Mouse (Mus musculus): Measurements from ENCODE around the gene Zswim4.

Zswim4 gene

DNA sequence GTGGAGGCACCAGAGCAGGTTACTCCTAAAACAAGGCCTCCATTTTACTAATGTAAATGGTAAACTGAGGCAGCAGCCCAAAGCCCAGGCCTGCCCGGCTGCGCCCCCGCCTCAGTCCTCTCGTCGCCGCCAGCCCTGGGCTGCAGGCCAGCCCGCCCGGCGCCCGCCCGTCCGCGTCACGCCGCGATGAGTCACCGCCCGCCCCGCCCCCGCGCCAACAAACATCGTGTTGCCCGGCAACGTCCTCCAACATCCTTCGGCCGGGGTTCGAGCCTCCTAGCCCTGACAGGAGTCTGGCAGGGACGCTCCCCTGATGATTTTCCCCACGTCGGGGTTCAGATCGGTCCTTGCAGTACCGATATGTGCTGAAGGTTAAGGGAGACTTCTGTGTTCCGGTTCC is 44.3 kb downstream of the Zswim4 start:
- TF ChIP-seq CTCF (conservative IDR thresholded peaks at IDR 0.05; ENCODE audit: low read length) (no peak), NANOG (IDR thresholded peaks at IDR 0.05; ENCODE audit: borderline replicate concordance, low read length) (no peak), POU5F1 (IDR thresholded peaks at IDR 0.05; ENCODE audit: borderline replicate concordance, low read length) (peak; percentile 57; the same call in 1 of the 2 replicates)
- no peaks in the 10 kb centered on the region for H3K27me3 ChIP-seq (ENCODE audit: insufficient read depth, low read length)
- no peaks in the 10 kb centered on the region for H3K9me3 ChIP-seq (ENCODE audit: low read length)
- peak overlapping the region; percentile 78 for H3K4me3 ChIP-seq (replicated peaks; ENCODE audit: low read length)
- H3K4me1 ChIP-seq (replicated peaks; ENCODE audit: low read depth, low read length) = peaks cover 79% of the 10 kb centered on the region
- H3K36me3 ChIP-seq (ENCODE audit: insufficient read depth, low read length) = no peaks in the 10 kb centered on the region

DNA sequence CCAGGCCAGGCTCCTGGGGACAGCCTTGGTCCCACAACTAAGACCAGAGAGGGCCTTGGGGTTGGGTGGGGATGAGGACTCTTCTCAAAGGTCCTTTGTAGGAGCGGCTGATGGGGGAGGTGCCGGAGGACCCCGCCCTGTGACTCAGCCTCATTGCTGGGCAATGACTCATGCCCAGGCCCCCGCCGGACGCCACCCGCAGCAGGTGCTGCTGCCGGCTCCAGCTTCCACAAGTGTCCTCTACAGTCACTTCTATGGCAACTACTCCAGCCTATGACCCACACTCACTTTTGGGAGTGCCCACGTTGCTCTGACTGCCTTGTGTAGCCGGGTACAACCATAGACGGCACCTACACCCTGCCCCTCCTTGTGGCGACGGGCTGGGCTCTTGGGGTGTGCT is 44.8 kb downstream of the Zswim4 start:
- H3K36me3 ChIP-seq (ENCODE audit: insufficient read depth, low read length) = no peaks in the 10 kb centered on the region
- peaks cover 83% of the 10 kb centered on the region for H3K4me1 ChIP-seq (replicated peaks; ENCODE audit: low read depth, low read length)
- H3K27me3 ChIP-seq (ENCODE audit: insufficient read depth, low read length) = no peaks in the 10 kb centered on the region
- no peaks in the 10 kb centered on the region for H3K9me3 ChIP-seq (ENCODE audit: low read length)
- peak overlapping the region; percentile 78 for H3K4me3 ChIP-seq (replicated peaks; ENCODE audit: low read length)
- TF ChIP-seq NANOG (IDR thresholded peaks at IDR 0.05; ENCODE audit: borderline replicate concordance, low read length) (no peak), CTCF (conservative IDR thresholded peaks at IDR 0.05; ENCODE audit: low read length) (no peak), POU5F1 (IDR thresholded peaks at IDR 0.05; ENCODE audit: borderline replicate concordance, low read length) (no peak)

DNA sequence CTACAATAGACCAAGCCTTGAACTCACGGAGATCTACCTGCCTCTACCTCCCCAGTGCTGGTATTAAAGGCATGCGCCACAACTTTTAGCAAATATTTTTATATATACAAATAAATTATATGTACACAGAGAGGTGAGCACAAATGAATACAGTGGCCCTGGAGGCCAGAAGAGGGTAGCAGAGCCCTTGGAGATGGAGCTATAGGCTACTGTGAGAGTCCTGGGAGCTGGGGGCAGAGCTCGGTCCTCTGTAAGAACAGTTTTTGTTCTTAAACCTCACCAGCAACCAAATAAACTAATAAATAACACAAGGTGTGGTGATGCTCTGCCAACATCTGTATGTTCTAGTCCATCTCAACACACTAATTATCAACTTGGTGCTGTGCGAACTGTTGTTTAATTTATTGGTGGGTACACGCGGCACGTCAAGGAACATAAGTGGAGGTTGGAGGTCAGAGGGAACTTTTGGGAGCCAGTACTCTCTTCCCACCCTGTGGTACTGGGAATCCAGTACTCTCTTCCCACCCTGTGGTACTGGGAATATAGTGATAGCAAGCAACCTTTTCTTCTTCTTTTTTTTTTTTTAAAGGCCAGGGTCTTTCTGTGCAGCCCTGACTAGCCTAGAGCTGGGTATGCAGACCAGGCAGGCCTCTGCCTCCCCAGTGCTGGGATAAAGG is 46.5 kb downstream of the Zswim4 start:
- TF ChIP-seq NANOG (IDR thresholded peaks at IDR 0.05; ENCODE audit: borderline replicate concordance, low read length) = no peak
- peak; percentile 40 for TF ChIP-seq CTCF (conservative IDR thresholded peaks at IDR 0.05; ENCODE audit: low read length)
- TF ChIP-seq POU5F1 (IDR thresholded peaks at IDR 0.05; ENCODE audit: borderline replicate concordance, low read length) = no peak
- no peaks in the 10 kb centered on the region for H3K9me3 ChIP-seq (ENCODE audit: low read length)
- H3K4me3 ChIP-seq (replicated peaks; ENCODE audit: low read length) = peak overlapping the region; percentile 68
- H3K27me3 ChIP-seq (ENCODE audit: insufficient read depth, low read length) = no peaks in the 10 kb centered on the region
- H3K4me1 ChIP-seq (replicated peaks; ENCODE audit: low read depth, low read length) = peaks cover 80% of the 10 kb centered on the region
- H3K36me3 ChIP-seq (ENCODE audit: insufficient read depth, low read length) = no peaks in the 10 kb centered on the region

DNA sequence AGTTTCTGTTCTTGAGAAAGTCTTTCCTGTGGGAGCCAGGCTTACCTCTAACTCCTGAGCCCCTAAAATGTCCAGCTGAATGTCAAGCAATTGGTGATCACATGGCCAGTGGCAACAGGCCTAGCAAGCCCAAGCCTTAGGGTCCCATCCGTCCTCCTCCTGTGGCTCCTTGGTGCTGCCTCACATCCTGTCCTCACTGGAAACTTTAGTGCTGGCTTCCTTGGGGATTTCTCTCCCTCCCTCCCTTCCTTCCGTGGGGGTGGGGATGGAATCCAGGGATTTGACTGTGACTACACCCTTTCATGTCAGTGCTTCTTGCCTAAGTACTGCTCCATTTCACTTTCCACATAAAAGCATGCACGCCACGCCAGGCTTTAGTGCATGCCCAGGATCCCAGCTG is 47.3 kb downstream of the Zswim4 start:
- H3K9me3 ChIP-seq (ENCODE audit: low read length) = no peaks in the 10 kb centered on the region
- no peaks in the 10 kb centered on the region for H3K27me3 ChIP-seq (ENCODE audit: insufficient read depth, low read length)
- peak overlapping the region; percentile 68 for H3K4me3 ChIP-seq (replicated peaks; ENCODE audit: low read length)
- no peaks in the 10 kb centered on the region for H3K36me3 ChIP-seq (ENCODE audit: insufficient read depth, low read length)
- peaks cover 81% of the 10 kb centered on the region for H3K4me1 ChIP-seq (replicated peaks; ENCODE audit: low read depth, low read length)
- TF ChIP-seq POU5F1 (IDR thresholded peaks at IDR 0.05; ENCODE audit: borderline replicate concordance, low read length) (no peak), CTCF (conservative IDR thresholded peaks at IDR 0.05; ENCODE audit: low read length) (no peak), NANOG (IDR thresholded peaks at IDR 0.05; ENCODE audit: borderline replicate concordance, low read length) (no peak)

DNA sequence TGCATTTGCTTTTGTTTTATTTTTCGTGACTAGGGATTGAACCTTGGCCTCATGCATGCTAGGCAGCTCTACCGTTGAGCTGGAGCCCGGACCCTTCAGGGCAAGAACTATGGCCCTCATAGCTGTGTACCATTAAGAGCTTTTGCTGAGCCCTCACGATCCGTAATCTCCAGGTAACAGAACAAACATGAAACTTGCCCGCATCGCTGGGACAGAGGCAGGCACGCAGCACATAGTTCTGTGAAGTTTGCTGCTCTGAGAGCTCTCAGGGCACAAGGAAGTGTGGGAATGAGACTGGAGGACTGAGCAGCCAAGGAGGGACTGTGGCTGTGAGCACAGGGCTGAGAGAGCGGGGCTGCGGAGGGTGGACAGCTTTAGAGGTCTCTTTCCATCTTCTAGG is 48.2 kb downstream of the Zswim4 start:
- no peaks in the 10 kb centered on the region for H3K36me3 ChIP-seq (ENCODE audit: insufficient read depth, low read length)
- H3K4me1 ChIP-seq (replicated peaks; ENCODE audit: low read depth, low read length) = peaks cover 80% of the 10 kb centered on the region
- no peaks in the 10 kb centered on the region for H3K9me3 ChIP-seq (ENCODE audit: low read length)
- no peak for TF ChIP-seq NANOG (IDR thresholded peaks at IDR 0.05; ENCODE audit: borderline replicate concordance, low read length)
- no peak for TF ChIP-seq CTCF (conservative IDR thresholded peaks at IDR 0.05; ENCODE audit: low read length)
- TF ChIP-seq POU5F1 (IDR thresholded peaks at IDR 0.05; ENCODE audit: borderline replicate concordance, low read length) = no peak
- no peaks in the 10 kb centered on the region for H3K27me3 ChIP-seq (ENCODE audit: insufficient read depth, low read length)
- H3K4me3 ChIP-seq (replicated peaks; ENCODE audit: low read length) = peak overlapping the region; percentile 68

DNA sequence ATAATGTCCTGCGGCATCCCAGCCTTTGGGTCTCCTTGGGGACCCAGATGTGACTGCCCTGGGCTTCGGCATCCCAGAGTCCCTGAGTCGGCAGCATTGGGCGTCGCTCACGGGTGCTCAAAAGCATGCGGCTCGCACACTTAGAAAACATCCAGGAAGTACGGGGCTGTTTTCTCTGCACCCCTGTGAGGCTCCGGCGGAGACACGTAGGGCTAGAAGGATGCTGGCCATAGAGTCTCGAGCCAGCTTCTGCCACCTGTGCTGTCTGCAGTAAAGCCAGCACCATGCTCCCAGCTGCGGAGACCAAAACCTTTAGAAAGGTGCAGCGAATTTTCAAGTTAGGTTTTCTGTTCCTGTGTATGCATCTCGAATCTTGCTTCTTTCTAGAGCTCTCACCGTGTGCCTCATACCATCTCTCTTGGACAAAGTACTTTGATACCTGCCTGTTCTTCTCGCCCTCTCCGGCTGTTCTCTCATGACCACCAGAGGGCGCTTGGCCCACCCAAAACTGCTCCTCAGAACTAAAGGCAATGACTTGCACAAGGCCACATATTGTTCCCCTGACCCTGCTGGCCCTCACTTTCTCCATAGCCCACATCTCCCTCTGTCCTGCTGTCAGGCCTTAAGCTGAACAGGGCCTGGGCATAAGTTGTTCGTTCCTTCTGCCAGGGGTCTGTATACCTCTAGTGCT is 49.6 kb downstream of the Zswim4 start:
- no peaks in the 10 kb centered on the region for H3K27me3 ChIP-seq (ENCODE audit: insufficient read depth, low read length)
- H3K9me3 ChIP-seq (ENCODE audit: low read length) = no peaks in the 10 kb centered on the region
- H3K4me1 ChIP-seq (replicated peaks; ENCODE audit: low read depth, low read length) = peaks cover 79% of the 10 kb centered on the region
- peak; percentile 62 for TF ChIP-seq CTCF (conservative IDR thresholded peaks at IDR 0.05; ENCODE audit: low read length)
- no peak for TF ChIP-seq NANOG (IDR thresholded peaks at IDR 0.05; ENCODE audit: borderline replicate concordance, low read length)
- H3K36me3 ChIP-seq (ENCODE audit: insufficient read depth, low read length) = peaks cover 8% of the 10 kb centered on the region
- H3K4me3 ChIP-seq (replicated peaks; ENCODE audit: low read length) = peak overlapping the region; percentile 77

DNA sequence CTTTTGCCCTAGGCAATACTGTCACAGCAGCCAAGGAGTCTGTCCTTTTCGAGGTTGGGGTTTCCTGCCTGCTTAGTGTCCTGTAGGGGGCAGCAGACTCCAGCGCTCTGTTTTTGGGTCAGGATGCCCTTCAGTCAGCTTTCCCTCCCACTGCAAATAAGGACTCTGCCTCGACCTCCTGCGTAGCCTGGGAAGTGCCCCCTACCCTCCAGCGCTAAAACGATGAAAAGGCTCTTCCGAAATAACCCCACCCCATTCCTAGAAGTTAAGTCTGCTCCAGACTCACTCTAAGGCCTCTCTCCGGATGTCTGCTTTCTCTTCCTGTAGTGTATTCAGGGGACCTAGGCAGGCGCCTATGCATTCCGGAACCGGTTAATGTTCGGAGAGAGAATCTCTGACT is 50.3 kb downstream of the Zswim4 start:
- Histone ChIP-seq H3K4me1 (replicated peaks; ENCODE audit: low read depth, low read length) (peaks cover 80% of the 10 kb centered on the region), H3K4me3 (replicated peaks; ENCODE audit: low read length) (peak overlapping the region; percentile 77), H3K9me3 (ENCODE audit: low read length) (no peaks in the 10 kb centered on the region), H3K27me3 (ENCODE audit: insufficient read depth, low read length) (no peaks in the 10 kb centered on the region), H3K36me3 (ENCODE audit: insufficient read depth, low read length) (peaks cover 14% of the 10 kb centered on the region)
- peak; percentile 89 for TF ChIP-seq CTCF (conservative IDR thresholded peaks at IDR 0.05; ENCODE audit: low read length)
- TF ChIP-seq POU5F1 (IDR thresholded peaks at IDR 0.05; ENCODE audit: borderline replicate concordance, low read length) = no peak
- TF ChIP-seq NANOG (IDR thresholded peaks at IDR 0.05; ENCODE audit: borderline replicate concordance, low read length) = peak; percentile 65; the same call in 1 of the 2 replicates

DNA sequence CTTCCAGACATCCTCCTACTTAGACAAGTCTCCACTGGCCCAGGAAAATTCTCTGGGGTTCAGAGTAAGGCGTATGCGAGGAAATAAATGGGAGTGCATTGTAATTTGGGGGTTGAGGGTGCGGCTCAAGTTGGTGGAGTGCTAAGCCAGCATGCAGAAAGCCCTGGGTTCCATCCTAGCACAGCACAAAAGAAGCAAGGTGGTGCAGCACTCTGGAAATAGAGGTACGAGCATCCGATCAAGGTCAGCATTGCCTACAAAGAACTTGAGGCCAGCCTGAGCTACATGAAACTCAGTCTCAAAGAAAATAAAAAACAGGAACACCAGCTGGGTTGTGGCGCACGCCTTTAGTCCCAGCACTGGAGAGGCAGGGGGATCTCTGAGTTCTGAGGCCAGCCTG is 51.7 kb downstream of the Zswim4 start, which contains the start of gene Nanos3:
TSS of gene Nanos3 (minus strand) at position 101 of the 400 bp plus-strand sequence.
- Histone ChIP-seq H3K4me3 (replicated peaks; ENCODE audit: low read length) (peak within 1 kb of the TSS; percentile 85), H3K4me1 (replicated peaks; ENCODE audit: low read depth, low read length) (peaks cover 80% of the 10 kb centered on the region), H3K36me3 (ENCODE audit: insufficient read depth, low read length) (peaks cover 15% of the 10 kb centered on the region), H3K9me3 (ENCODE audit: low read length) (no peaks in the 10 kb centered on the region), H3K27me3 (ENCODE audit: insufficient read depth, low read length) (no peaks in the 10 kb centered on the region)
- TF ChIP-seq CTCF (conservative IDR thresholded peaks at IDR 0.05; ENCODE audit: low read length) (no peak), POU5F1 (IDR thresholded peaks at IDR 0.05; ENCODE audit: borderline replicate concordance, low read length) (no peak), NANOG (IDR thresholded peaks at IDR 0.05; ENCODE audit: borderline replicate concordance, low read length) (no peak)
